Mouse (Mus musculus) testis, postnatal 14 days (tissue): ENCODE results near the gene Slc2a1.

Experiments
- DNase-seq: peaks from one replicate; pipeline ENCODE4 v3.0.0; 2021; ENCODE audit warnings: low spot score

Slc2a1 gene

GRCm38 (mm10) chr4:119108495-119109408 is at the start of gene Slc2a1:
Slc2a1 (plus strand) TSS chr4:119108711.
- peak; percentile 94 for DNase-seq

- no peak for DNase-seq
Observed at GRCm38 (mm10) chr4:119066791-119067190, 41.7 kb upstream of the Slc2a1 start.

GRCm38 (mm10) chr4:119067204-119067603 is 41.3 kb upstream of the Slc2a1 start:
- DNase-seq = no peak

GRCm38 (mm10) chr4:119068918-119069317 is 39.6 kb upstream of the Slc2a1 start:
- no peak for DNase-seq

- DNase-seq = no peak
Observed at GRCm38 (mm10) chr4:119070181-119070580, 38.3 kb upstream of the Slc2a1 start.

GRCm38 (mm10) chr4:119070959-119071647 is 37.4 kb upstream of the Slc2a1 start:
- no peak for DNase-seq

- DNase-seq = no peak
Observed at GRCm38 (mm10) chr4:119071648-119072362, 36.7 kb upstream of the Slc2a1 start.

GRCm38 (mm10) chr4:119072363-119072940 is 36.1 kb upstream of the Slc2a1 start:
- DNase-seq = no peak

- DNase-seq = no peak
Observed at GRCm38 (mm10) chr4:119072941-119073451, 35.5 kb upstream of the Slc2a1 start.

- no peak for DNase-seq
Observed at GRCm38 (mm10) chr4:119073626-119074025, 34.9 kb upstream of the Slc2a1 start.

GRCm38 (mm10) chr4:119074596-119074995 is 33.9 kb upstream of the Slc2a1 start:
- DNase-seq = no peak

GRCm38 (mm10) chr4:119075273-119075672 is 33.2 kb upstream of the Slc2a1 start:
- DNase-seq = no peak

- DNase-seq = no peak
Observed at GRCm38 (mm10) chr4:119076336-119076735, 32.2 kb upstream of the Slc2a1 start.

- DNase-seq = no peak
Observed at GRCm38 (mm10) chr4:119077084-119077682, 31.3 kb upstream of the Slc2a1 start.

- DNase-seq = no peak
Observed at GRCm38 (mm10) chr4:119079928-119080327, 28.6 kb upstream of the Slc2a1 start.

GRCm38 (mm10) chr4:119082740-119083231 is 25.7 kb upstream of the Slc2a1 start:
- DNase-seq = no peak

GRCm38 (mm10) chr4:119088424-119088823 is 20.1 kb upstream of the Slc2a1 start:
- no peak for DNase-seq

GRCm38 (mm10) chr4:119093890-119094289 is 14.6 kb upstream of the Slc2a1 start:
- DNase-seq = no peak

- no peak for DNase-seq
Observed at GRCm38 (mm10) chr4:119094987-119095386, 13.5 kb upstream of the Slc2a1 start.

- DNase-seq = no peak
Observed at GRCm38 (mm10) chr4:119096401-119096800, 12.1 kb upstream of the Slc2a1 start.

GRCm38 (mm10) chr4:119097421-119097820 is 11.1 kb upstream of the Slc2a1 start:
- DNase-seq = no peak
